Mouse (Mus musculus): ENCODE measurements around the gene Hvcn1.

GRCm38 (mm10) chr5:122213861-122214260 is 7.3 kb downstream of the Hvcn1 start:
- TF ChIP-seq POLR2A (IDR thresholded peaks at IDR 0.05; ENCODE audit: control insufficient read depth, low read depth, low read length) (no peak), CTCF (IDR thresholded peaks at IDR 0.05; ENCODE audit: control insufficient read depth, insufficient read depth, insufficient replicate concordance, low read depth, low read length) (no peak)
